Mouse (Mus musculus): ENCODE results near the gene Trir.

Gene Trir

GRCm38 (mm10) chr8:84994375-84994774 is 32.2 kb upstream of the Trir start:
- peak in 1 of 2 experiments; percentile 53 for DNase-seq (ENCODE audit: low spot score in 2 of 2)

- DNase-seq (ENCODE audit: low spot score in 2 of 2): peak in 1 of 2 experiments; percentile 62
These were observed 30.9 kb upstream of the Trir start for GRCm38 (mm10) chr8:84995680-84996079.

- peak in 1 of 2 experiments; percentile 59 for DNase-seq (ENCODE audit: low spot score in 2 of 2)
These were observed 29.6 kb upstream of the Trir start for GRCm38 (mm10) chr8:84996978-84997377.

- peak; percentile 90 to 98 for DNase-seq (ENCODE audit: low spot score in 2 of 2)
These were observed 28.9 kb upstream of the Trir start for GRCm38 (mm10) chr8:84997649-84998295.

- DNase-seq (ENCODE audit: low spot score in 2 of 2): peak; percentile 66 to 88
These were observed 18.9 kb upstream of the Trir start for GRCm38 (mm10) chr8:85007686-85008085.

- no peak for DNase-seq (ENCODE audit: low spot score in 2 of 2)
These were observed 15.4 kb upstream of the Trir start for GRCm38 (mm10) chr8:85011242-85011641.

GRCm38 (mm10) chr8:85013230-85013840 is 13.3 kb upstream of the Trir start:
- peak; percentile 65 to 83 for DNase-seq (ENCODE audit: low spot score in 2 of 2)

- no peak for DNase-seq (ENCODE audit: low spot score in 2 of 2)
These were observed 12.2 kb upstream of the Trir start, which contains the start of gene Best2 for GRCm38 (mm10) chr8:85014431-85014830. TSS of gene Best2 (minus strand) at chr8:85014531.

- peak in 1 of 2 experiments; percentile 56 for DNase-seq (ENCODE audit: low spot score in 2 of 2)
These were observed 9.9 kb upstream of the Trir start for GRCm38 (mm10) chr8:85016724-85017123.

GRCm38 (mm10) chr8:85017209-85017608 is 9.4 kb upstream of the Trir start:
- DNase-seq (ENCODE audit: low spot score in 2 of 2): peak in 1 of 2 experiments; percentile 58

GRCm38 (mm10) chr8:85021514-85022055 is 5.0 kb upstream of the Trir start:
- no peak for DNase-seq (ENCODE audit: low spot score in 2 of 2)

GRCm38 (mm10) chr8:85023846-85024245 is 2.8 kb upstream of the Trir start:
- no peak for DNase-seq (ENCODE audit: low spot score in 2 of 2)

GRCm38 (mm10) chr8:85025098-85025932 is 1.3 kb upstream of the Trir start, which contains the start of gene Asna1:
TSS of gene Asna1 (minus strand) at chr8:85025281.
- peak; percentile 76 to 88 for DNase-seq (ENCODE audit: low spot score in 2 of 2)

GRCm38 (mm10) chr8:85027516-85027855 is 863 bp downstream of the Trir start:
- DNase-seq (ENCODE audit: low spot score in 2 of 2): peak in 1 of 2 experiments; percentile 38

- no peak for DNase-seq (ENCODE audit: low spot score in 2 of 2)
These were observed 1.3 kb downstream of the Trir start for GRCm38 (mm10) chr8:85027922-85028321.

GRCm38 (mm10) chr8:85029271-85029670 is 2.6 kb downstream of the Trir start:
- DNase-seq (ENCODE audit: low spot score in 2 of 2): peak in 1 of 2 experiments; percentile 63

- DNase-seq (ENCODE audit: low spot score in 2 of 2): no peak
These were observed 6.1 kb downstream of the Trir start for GRCm38 (mm10) chr8:85032622-85033311.

- peak in 1 of 2 experiments; percentile 54 for DNase-seq (ENCODE audit: low spot score in 2 of 2)
These were observed 7.2 kb downstream of the Trir start for GRCm38 (mm10) chr8:85033867-85034266.

GRCm38 (mm10) chr8:85034764-85035163 is 8.1 kb downstream of the Trir start:
- peak; percentile 80 to 91 for DNase-seq (ENCODE audit: low spot score in 2 of 2)

GRCm38 (mm10) chr8:85035165-85035727 is 8.6 kb downstream of the Trir start:
- no peak for DNase-seq (ENCODE audit: low spot score in 2 of 2)

GRCm38 (mm10) chr8:85035728-85036310 is 9.2 kb downstream of the Trir start:
- DNase-seq (ENCODE audit: low spot score in 2 of 2): no peak
